Mouse (Mus musculus): Measurements from ENCODE around the gene Cd300lb. TPM values are rescaled to one million over a fixed set of nuclear protein-coding genes. Genes with fewer than 3 reads are reported as not detected.
A peak's percentile ranks its signal among the peaks of the same experiment; 100 is the strongest.
"Not testable (repeated sequence)": the region's sequence is repeated elsewhere in the genome, so short reads cannot be mapped to it uniquely, and the experiment has no call there.

The Cd300lb gene
- polyA plus RNA-seq, 1 experiment from 2014 or later = 2.0 TPM

GRCm38 (mm10) chr11:114912847-114913246 lies 21.3 kb downstream of the Cd300lb start:
- peak; percentile 79 for DNase-seq (ENCODE audit: low spot score)
- Histone ChIP-seq H3K27ac (ENCODE audit: low read length) (no peak overlapping the region), H3K36me3 (ENCODE audit: insufficient read depth, low read length) (no peaks in the 10 kb centered on the region), H3K4me2 (replicated peaks; ENCODE audit: low read depth, low read length) (no peak overlapping the region), H3K4me1 (ENCODE audit: insufficient read depth, low read depth, low read length) (no peaks in the 10 kb centered on the region), H3K4me3 (ENCODE audit: low read depth, low read length) (no peak overlapping the region), H3K9ac (replicated peaks; ENCODE audit: low read depth) (no peak overlapping the region), H3K9me3 (ENCODE audit: low read length) (no peaks in the 10 kb centered on the region), H3K27me3 (replicated peaks; ENCODE audit: insufficient read depth, low read length) (no peaks in the 10 kb centered on the region)
- ATAC-seq = peak; percentile 52
- 13% methylated on average over 9 of the region's 9 CpGs for WGBS
- TF ChIP-seq EP300 (IDR thresholded peaks at IDR 0.05) = no peak
- TF ChIP-seq CTCF (IDR thresholded peaks at IDR 0.05) = peak; percentile 92

- H3K4me3 ChIP-seq (ENCODE audit: low read depth, low read length); H3K9ac ChIP-seq (replicated peaks; ENCODE audit: low read depth); H3K9me3 ChIP-seq (ENCODE audit: low read length); H3K36me3 ChIP-seq (ENCODE audit: insufficient read depth, low read length); H3K4me1 ChIP-seq (ENCODE audit: insufficient read depth, low read depth, low read length); ATAC-seq; H3K4me2 ChIP-seq (replicated peaks; ENCODE audit: low read depth, low read length); H3K27me3 ChIP-seq (replicated peaks; ENCODE audit: insufficient read depth, low read length); DNase-seq (ENCODE audit: low spot score); H3K27ac ChIP-seq (ENCODE audit: low read length): not testable (repeated sequence)
- 27% methylated on average over 3 of the region's 3 CpGs for WGBS
- peak; percentile 29 for TF ChIP-seq CTCF (IDR thresholded peaks at IDR 0.05)
Measured at GRCm38 (mm10) chr11:114909538-114909937, 24.6 kb downstream of the Cd300lb start.

GRCm38 (mm10) chr11:114908086-114908485 lies 26.1 kb downstream of the Cd300lb start:
- 38% methylated on average over 4 of the region's 4 CpGs for WGBS
- Histone ChIP-seq H3K4me3 (ENCODE audit: low read depth, low read length) (no peak overlapping the region), H3K4me2 (replicated peaks; ENCODE audit: low read depth, low read length) (no peak overlapping the region), H3K9ac (replicated peaks; ENCODE audit: low read depth) (no peak overlapping the region), H3K27ac (ENCODE audit: low read length) (no peak overlapping the region), H3K36me3 (ENCODE audit: insufficient read depth, low read length) (no peaks in the 10 kb centered on the region), H3K9me3 (ENCODE audit: low read length) (no peaks in the 10 kb centered on the region), H3K27me3 (replicated peaks; ENCODE audit: insufficient read depth, low read length) (no peaks in the 10 kb centered on the region), H3K4me1 (ENCODE audit: insufficient read depth, low read depth, low read length) (no peaks in the 10 kb centered on the region)
- DNase-seq (ENCODE audit: low spot score) (peak; percentile 16), ATAC-seq (peak; percentile 23; the same call in 1 of the 2 replicates)
- TF ChIP-seq EP300 (IDR thresholded peaks at IDR 0.05) (no peak), CTCF (IDR thresholded peaks at IDR 0.05) (no peak)

GRCm38 (mm10) chr11:114907567-114907966 lies 26.6 kb downstream of the Cd300lb start:
- 64% methylated on average over 4 of the region's 4 CpGs for WGBS
- peak; percentile 50 for ATAC-seq
- DNase-seq (ENCODE audit: low spot score) = peak; percentile 59

GRCm38 (mm10) chr11:114903224-114903623 lies 31.0 kb downstream of the Cd300lb start:
- no peaks in the 10 kb centered on the region for H3K27me3 ChIP-seq (replicated peaks; ENCODE audit: insufficient read depth, low read length)
- no peak overlapping the region for H3K4me2 ChIP-seq (replicated peaks; ENCODE audit: low read depth, low read length)
- no peak overlapping the region for H3K9ac ChIP-seq (replicated peaks; ENCODE audit: low read depth)
- H3K36me3 ChIP-seq (ENCODE audit: insufficient read depth, low read length) = no peaks in the 10 kb centered on the region
- WGBS = 77% methylated on average over 4 of the region's 4 CpGs
- H3K4me1 ChIP-seq (ENCODE audit: insufficient read depth, low read depth, low read length) = no peaks in the 10 kb centered on the region
- H3K9me3 ChIP-seq (ENCODE audit: low read length) = no peaks in the 10 kb centered on the region
- ATAC-seq = no peak
- no peak for TF ChIP-seq CTCF (IDR thresholded peaks at IDR 0.05)
- no peak for TF ChIP-seq EP300 (IDR thresholded peaks at IDR 0.05)
- no peak overlapping the region for H3K4me3 ChIP-seq (ENCODE audit: low read depth, low read length)
- no peak for DNase-seq (ENCODE audit: low spot score)
- no peak overlapping the region for H3K27ac ChIP-seq (ENCODE audit: low read length)

More at GRCm38 (mm10) chr11:114907567-114907966, 26.6 kb downstream of the Cd300lb start:
- no peak overlapping the region for H3K9ac ChIP-seq (replicated peaks; ENCODE audit: low read depth)
- no peak overlapping the region for H3K4me2 ChIP-seq (replicated peaks; ENCODE audit: low read depth, low read length)
- no peaks in the 10 kb centered on the region for H3K4me1 ChIP-seq (ENCODE audit: insufficient read depth, low read depth, low read length)
- H3K4me3 ChIP-seq (ENCODE audit: low read depth, low read length) = no peak overlapping the region
- no peaks in the 10 kb centered on the region for H3K9me3 ChIP-seq (ENCODE audit: low read length)
- no peaks in the 10 kb centered on the region for H3K36me3 ChIP-seq (ENCODE audit: insufficient read depth, low read length)
- H3K27ac ChIP-seq (ENCODE audit: low read length) = no peak overlapping the region
- H3K27me3 ChIP-seq (replicated peaks; ENCODE audit: insufficient read depth, low read length) = no peaks in the 10 kb centered on the region
- TF ChIP-seq CTCF (IDR thresholded peaks at IDR 0.05) (no peak), EP300 (IDR thresholded peaks at IDR 0.05) (no peak)

GRCm38 (mm10) chr11:114898026-114898425 lies 36.2 kb downstream of the Cd300lb start:
- no peaks in the 10 kb centered on the region for H3K9me3 ChIP-seq (ENCODE audit: low read length)
- ATAC-seq = peak; percentile 62
- no peak overlapping the region for H3K4me2 ChIP-seq (replicated peaks; ENCODE audit: low read depth, low read length)

GRCm38 (mm10) chr11:114896085-114896484 lies 38.1 kb downstream of the Cd300lb start:
- H3K4me2 ChIP-seq (replicated peaks; ENCODE audit: low read depth, low read length) = no peak overlapping the region
- WGBS = 74% methylated on average over 3 of the region's 3 CpGs
- ATAC-seq (no peak), DNase-seq (ENCODE audit: low spot score) (no peak)
- TF ChIP-seq EP300 (IDR thresholded peaks at IDR 0.05) = no peak
- no peak overlapping the region for H3K4me3 ChIP-seq (ENCODE audit: low read depth, low read length)
- H3K36me3 ChIP-seq (ENCODE audit: insufficient read depth, low read length) = no peaks in the 10 kb centered on the region
- no peak overlapping the region for H3K9ac ChIP-seq (replicated peaks; ENCODE audit: low read depth)
- no peak overlapping the region for H3K27ac ChIP-seq (ENCODE audit: low read length)
- no peaks in the 10 kb centered on the region for H3K4me1 ChIP-seq (ENCODE audit: insufficient read depth, low read depth, low read length)
- H3K27me3 ChIP-seq (replicated peaks; ENCODE audit: insufficient read depth, low read length) = no peaks in the 10 kb centered on the region
- no peaks in the 10 kb centered on the region for H3K9me3 ChIP-seq (ENCODE audit: low read length)

More at GRCm38 (mm10) chr11:114898026-114898425, 36.2 kb downstream of the Cd300lb start:
- 15% methylated on average over 1 of the region's 1 CpGs for WGBS
- Histone ChIP-seq H3K4me1 (ENCODE audit: insufficient read depth, low read depth, low read length) (no peaks in the 10 kb centered on the region), H3K9ac (replicated peaks; ENCODE audit: low read depth) (no peak overlapping the region), H3K4me3 (ENCODE audit: low read depth, low read length) (no peak overlapping the region), H3K27ac (ENCODE audit: low read length) (no peak overlapping the region), H3K27me3 (replicated peaks; ENCODE audit: insufficient read depth, low read length) (no peaks in the 10 kb centered on the region), H3K36me3 (ENCODE audit: insufficient read depth, low read length) (no peaks in the 10 kb centered on the region)
- TF ChIP-seq CTCF (IDR thresholded peaks at IDR 0.05) (no peak), EP300 (IDR thresholded peaks at IDR 0.05) (no peak)
- DNase-seq (ENCODE audit: low spot score) = peak; percentile 39
